Mouse (Mus musculus): ENCODE results near the gene Egfem1.

DNA sequence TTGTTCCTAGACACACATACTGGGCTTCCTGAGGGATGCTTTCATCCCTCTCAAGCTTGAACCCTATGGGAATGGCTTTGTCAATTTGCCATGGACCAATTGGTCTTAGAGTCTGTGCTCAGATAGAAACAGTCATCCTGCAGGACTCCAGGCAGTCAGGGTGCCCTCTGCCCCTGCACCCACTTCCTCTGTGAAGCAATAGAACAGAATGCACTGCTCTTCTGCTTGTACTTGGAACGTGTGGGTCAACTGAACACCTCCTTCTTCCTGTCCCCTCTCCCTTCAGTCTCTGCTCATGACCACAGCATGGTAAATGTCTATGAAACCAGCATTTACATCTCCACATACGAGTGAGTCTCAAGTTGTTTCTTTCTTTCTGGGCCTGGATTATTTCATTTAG is 16.6 kb downstream of the Egfem1 start:
- no peak for TF ChIP-seq POLR2A (IDR thresholded peaks at IDR 0.05; ENCODE audit: borderline replicate concordance, low read depth, low read length)
- TF ChIP-seq CTCF (IDR thresholded peaks at IDR 0.05; ENCODE audit: low read depth, low read length) = no peak

Measured in bone marrow macrophage, adult 2 months (primary cell).